Mouse (Mus musculus) pancreas, adult 10 weeks (tissue): ENCODE results near the gene Rab11fip4. TPM values are rescaled to one million over a fixed set of nuclear protein-coding genes. Genes with fewer than 3 reads are reported as not detected.

Experiments used
- polyA plus RNA-seq: library from polyadenylated mRNA; stranded (reverse); fragments of 350-450 nt; fragmentation: Illumina TruSeq; extraction: RNeasy Lipid Tissue Mini Kit (QIAGEN cat#74804); gene quantifications from one replicate; pipeline ENCODE4 v1.2.3, GENCODE M21; 2015; ENCODE audit warnings: low read depth, low replicate concordance; ENCODE audit not compliant: insufficient read depth

Gene Rab11fip4
- 2.3 TPM for polyA plus RNA-seq

DNA sequence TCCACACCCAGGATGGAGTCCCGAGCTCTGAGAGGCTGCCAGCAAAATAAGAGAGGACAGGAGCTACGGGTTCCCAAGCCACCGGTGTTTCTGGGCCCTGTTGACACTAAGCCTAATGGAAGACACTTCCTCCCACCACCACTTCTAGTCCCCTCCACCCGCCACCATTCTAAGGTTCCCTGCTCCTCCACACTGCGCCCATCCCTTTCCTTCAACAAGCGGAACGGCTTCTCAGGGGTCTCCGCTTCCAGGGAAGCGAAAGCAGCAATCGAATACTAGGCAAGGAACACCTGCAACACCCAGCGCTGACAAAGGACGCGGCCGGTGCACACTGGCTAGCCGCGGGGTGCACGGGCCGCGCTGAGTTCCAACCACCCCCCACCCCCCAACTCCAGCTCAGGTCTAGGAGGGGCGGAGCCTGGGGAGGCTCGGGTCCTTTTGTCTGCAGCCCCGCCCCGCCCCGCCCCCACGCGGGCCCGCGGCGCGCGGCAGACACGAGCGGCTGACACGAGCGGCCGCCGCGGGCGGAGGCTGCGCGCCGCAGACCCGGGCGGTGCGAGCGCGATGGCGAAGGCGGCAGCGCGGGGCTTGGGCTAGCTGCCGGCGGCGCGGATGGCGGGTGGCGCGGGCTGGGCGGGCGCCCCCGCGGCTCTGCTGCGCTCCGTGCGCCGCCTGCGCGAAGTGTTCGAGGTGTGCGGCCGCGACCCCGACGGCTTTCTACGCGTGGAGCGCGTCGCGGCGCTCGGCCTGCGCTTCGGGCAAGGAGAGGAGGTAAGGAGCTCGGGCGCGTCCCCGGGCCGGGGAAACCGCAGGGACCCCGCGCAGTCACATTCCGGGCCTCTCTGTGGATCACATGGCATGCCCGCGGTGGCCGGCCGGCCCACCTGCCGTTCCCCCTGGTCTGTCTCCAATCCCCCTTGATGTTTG lies at the start of gene Rab11fip4:
TSS of gene Rab11fip4 (plus strand) at position 549 of the 927 bp plus-strand sequence.

Other genes starting within 250 kb of the Rab11fip4 start
- gene Omg, start 87.1 kb upstream of the Rab11fip4 start, polyA plus RNA-seq, result not detected
- gene Evi2b, start 67.5 kb upstream of the Rab11fip4 start, polyA plus RNA-seq, result 0.52 TPM
- 0.31 TPM for gene Evi2, start 60.6 kb upstream of the Rab11fip4 start, polyA plus RNA-seq
- 1.3 TPM for gene Evi2a, start 60.6 kb upstream of the Rab11fip4 start, polyA plus RNA-seq